Mouse (Mus musculus) erythroblast, embryonic 14.5 days (primary cell): ENCODE data around the gene Prr14l. TPM values are rescaled to one million over a fixed set of nuclear protein-coding genes. Genes with fewer than 3 reads are reported as not detected.
"Not testable (repeated sequence)": the region's sequence is repeated elsewhere in the genome, so short reads cannot be mapped to it uniquely, and the experiment has no call there.

ENCODE experiments used
- H3K27me3 ChIP-seq: 2 replicates; pipeline ENCODE4 v1.6.1; 2012; ENCODE audit warnings: inconsistent platforms; ENCODE audit not compliant: control insufficient read depth
- H3K36me3 ChIP-seq: 2 replicates; pipeline ENCODE4 v1.6.1; 2012; ENCODE audit warnings: mild to moderate bottlenecking, inconsistent platforms; ENCODE audit not compliant: control insufficient read depth
- H3K4me1 ChIP-seq: 2 replicates; pipeline ENCODE4 v1.6.1; 2012; ENCODE audit warnings: inconsistent platforms; ENCODE audit not compliant: control insufficient read depth
- H3K4me3 ChIP-seq: replicated peaks from 2 replicates; pipeline ENCODE3; 2012; ENCODE audit warnings: moderate library complexity, mild to moderate bottlenecking, inconsistent platforms
- H3K9me3 ChIP-seq: 2 replicates; pipeline ENCODE4 v1.6.1; 2012; ENCODE audit warnings: low read length, inconsistent platforms, mixed read lengths; ENCODE audit not compliant: control insufficient read depth
- GATA1 ChIP-seq: IDR thresholded peaks from 2 replicates; pipeline ENCODE4 v1.6.1; 2012; ENCODE audit warnings: low read length, inconsistent platforms, mixed read lengths
- TAL1 ChIP-seq: IDR thresholded peaks from 3 replicates; pipeline ENCODE4 v1.6.1; 2012; ENCODE audit warnings: low read length, inconsistent platforms, mixed read lengths
- polyA plus RNA-seq: library from polyadenylated mRNA; stranded (reverse); fragments of >175 nt; gene quantifications from 2 replicates; pipeline ENCODE4 v1.2.3, GENCODE M21; 2012

Gene Prr14l
- polyA plus RNA-seq, 1 experiment = 0.75 TPM

GRCm38 (mm10) chr5:32767004-32767403 is 87.1 kb downstream of the Prr14l start:
- H3K27me3 ChIP-seq = no peaks in the 10 kb centered on the region
- TF ChIP-seq TAL1 (no peak), GATA1 (no peak)
- peaks cover 12% of the 10 kb centered on the region for H3K36me3 ChIP-seq
- H3K9me3 ChIP-seq = no peaks in the 10 kb centered on the region
- no peak overlapping the region for H3K4me3 ChIP-seq
- H3K4me1 ChIP-seq = no peaks in the 10 kb centered on the region; the same call in 1 of the 2 replicates

GRCm38 (mm10) chr5:32761566-32762140 is 92.4 kb downstream of the Prr14l start:
- H3K4me3 ChIP-seq = no peak overlapping the region
- no peaks in the 10 kb centered on the region for H3K27me3 ChIP-seq
- H3K9me3 ChIP-seq = no peaks in the 10 kb centered on the region
- peaks cover 10% of the 10 kb centered on the region for H3K36me3 ChIP-seq
- TF ChIP-seq GATA1 (no peak), TAL1 (no peak)
- no peaks in the 10 kb centered on the region for H3K4me1 ChIP-seq

DNA sequence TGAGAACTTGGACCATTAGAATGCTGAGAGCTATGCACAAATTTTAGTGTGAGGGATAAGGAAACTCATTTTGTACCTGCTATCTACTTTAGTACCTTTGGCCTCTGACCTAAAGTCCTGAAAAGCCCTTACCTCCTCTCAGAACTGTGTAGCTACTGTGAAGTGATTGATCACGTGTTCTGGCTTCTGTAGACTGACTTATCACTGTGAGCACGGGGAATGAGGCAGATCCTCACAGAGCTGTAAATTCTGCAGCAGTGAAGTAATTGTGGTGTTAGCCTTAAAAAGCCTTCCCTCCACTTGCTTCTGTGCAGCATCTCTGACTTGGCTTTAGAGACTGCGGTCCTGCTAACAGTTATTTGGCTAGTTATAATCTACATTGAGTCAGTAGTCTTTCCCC is 93.3 kb downstream of the Prr14l start:
- Histone ChIP-seq H3K4me1 (no peaks in the 10 kb centered on the region), H3K36me3 (peaks cover 10% of the 10 kb centered on the region)
- TF ChIP-seq GATA1 (no peak), TAL1 (no peak)

GRCm38 (mm10) chr5:32760352-32760751 is 93.7 kb downstream of the Prr14l start:
- not testable (repeated sequence) for H3K4me1 ChIP-seq, H3K4me3 ChIP-seq, H3K36me3 ChIP-seq, H3K9me3 ChIP-seq, H3K27me3 ChIP-seq

More for the DNA sequence above, 93.3 kb downstream of the Prr14l start:
- H3K4me3 ChIP-seq = no peak overlapping the region
- no peaks in the 10 kb centered on the region for H3K9me3 ChIP-seq
- H3K27me3 ChIP-seq = no peaks in the 10 kb centered on the region

DNA sequence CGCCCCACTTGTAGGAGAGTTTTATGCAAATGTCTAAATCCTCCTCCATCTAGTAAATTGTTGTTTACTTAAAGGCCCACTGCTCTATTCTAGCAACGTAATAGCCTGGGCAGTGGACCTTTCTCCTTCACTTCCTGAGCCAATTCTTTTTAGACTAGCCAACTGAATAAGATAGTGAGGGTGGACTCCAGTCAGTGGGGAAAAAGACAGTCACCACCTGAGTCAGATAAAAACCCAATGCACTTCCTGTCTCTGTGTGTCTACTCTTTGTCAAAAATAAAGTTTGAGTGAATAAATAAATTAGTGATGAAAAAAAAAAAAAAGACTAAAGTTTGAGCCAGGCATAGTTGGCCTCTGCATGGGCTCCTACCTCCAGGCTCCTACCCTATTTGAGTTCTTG is 94.4 kb downstream of the Prr14l start:
- no peak for TF ChIP-seq TAL1
- TF ChIP-seq GATA1 = no peak
- Histone ChIP-seq H3K9me3 (no peaks in the 10 kb centered on the region), H3K4me3 (no peak overlapping the region), H3K27me3 (no peaks in the 10 kb centered on the region), H3K4me1 (no peaks in the 10 kb centered on the region), H3K36me3 (peaks cover 10% of the 10 kb centered on the region)

DNA sequence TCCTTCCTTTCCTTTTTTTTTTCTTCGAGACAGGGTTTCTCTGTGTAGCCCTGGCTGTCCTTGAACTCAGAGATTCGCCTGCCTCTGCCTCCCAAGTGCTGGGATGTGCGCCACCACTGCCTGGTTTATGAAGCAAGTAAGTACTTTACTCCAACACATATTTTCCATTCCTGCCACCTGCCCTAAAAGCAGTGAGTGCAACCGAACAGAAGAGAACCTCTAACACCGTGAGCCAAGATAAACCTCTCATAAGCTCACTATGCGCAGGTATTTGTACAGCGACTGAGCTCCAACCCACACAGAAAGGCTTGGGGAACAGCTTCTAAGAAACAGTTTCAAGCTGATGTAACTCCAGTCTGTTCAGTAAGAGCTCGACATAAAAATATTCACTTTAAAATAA is 97.9 kb downstream of the Prr14l start:
- TF ChIP-seq TAL1 = no peak
- TF ChIP-seq GATA1 = no peak
- no peaks in the 10 kb centered on the region for H3K4me1 ChIP-seq
- H3K36me3 ChIP-seq = no peaks in the 10 kb centered on the region
- H3K4me3 ChIP-seq = no peak overlapping the region
- no peaks in the 10 kb centered on the region for H3K9me3 ChIP-seq
- no peaks in the 10 kb centered on the region for H3K27me3 ChIP-seq

DNA sequence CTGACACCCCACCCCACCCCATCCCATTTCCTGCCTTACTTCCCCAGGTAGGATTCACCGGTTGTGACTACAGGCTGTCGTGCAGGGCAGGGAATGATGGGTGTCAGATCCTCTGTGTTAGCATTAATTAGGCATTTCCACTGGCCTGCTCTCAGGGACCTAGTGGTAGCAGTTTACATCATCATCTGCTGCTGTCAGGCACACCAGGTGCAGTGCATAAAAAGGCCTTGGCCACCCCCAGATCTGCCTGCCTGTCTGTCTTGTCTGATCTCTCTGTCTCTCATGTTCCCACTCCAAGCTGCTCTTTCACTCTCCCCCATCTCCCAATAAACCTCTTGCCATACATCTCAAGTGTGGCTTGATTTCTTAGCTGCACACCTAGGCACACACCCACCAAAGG is 102.3 kb downstream of the Prr14l start:
- Histone ChIP-seq H3K27me3 (no peaks in the 10 kb centered on the region), H3K4me1 (peaks cover 2% of the 10 kb centered on the region; the same call in 1 of the 2 replicates), H3K36me3 (no peaks in the 10 kb centered on the region; the same call in 1 of the 2 replicates), H3K9me3 (no peaks in the 10 kb centered on the region), H3K4me3 (no peak overlapping the region)
- no peak for TF ChIP-seq GATA1
- TF ChIP-seq TAL1 = no peak

DNA sequence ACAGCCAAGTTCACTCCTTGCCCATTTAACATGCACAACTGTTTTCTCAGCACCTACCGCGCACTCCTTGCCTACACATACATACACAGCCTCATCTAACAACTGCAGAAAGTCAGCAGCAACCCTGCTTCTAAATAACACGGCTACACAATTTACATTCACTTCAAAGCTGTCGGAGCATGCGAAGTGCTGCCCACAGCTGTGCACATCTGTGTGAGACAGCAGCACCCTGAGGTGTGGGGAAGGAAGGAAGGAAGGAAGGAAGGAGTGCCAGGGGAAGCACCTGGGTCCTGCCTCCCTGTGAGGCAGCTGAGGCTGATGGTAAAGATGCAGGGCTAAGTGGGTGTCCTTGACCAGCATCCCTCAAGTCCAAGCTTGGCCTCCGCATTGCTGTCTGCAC is 105.1 kb downstream of the Prr14l start:
- H3K36me3 ChIP-seq = no peaks in the 10 kb centered on the region; the same call in 1 of the 2 replicates
- no peak overlapping the region for H3K4me3 ChIP-seq
- H3K4me1 ChIP-seq = peaks cover 2% of the 10 kb centered on the region
- H3K27me3 ChIP-seq = no peaks in the 10 kb centered on the region
- TF ChIP-seq TAL1 (no peak), GATA1 (no peak)
- no peaks in the 10 kb centered on the region for H3K9me3 ChIP-seq

- H3K9me3 ChIP-seq = no peaks in the 10 kb centered on the region
- no peak overlapping the region for H3K4me3 ChIP-seq
- no peak for TF ChIP-seq GATA1
- peaks cover 2% of the 10 kb centered on the region for H3K4me1 ChIP-seq
- no peaks in the 10 kb centered on the region for H3K27me3 ChIP-seq
- no peaks in the 10 kb centered on the region; the same call in 1 of the 2 replicates for H3K36me3 ChIP-seq
These were observed 106.2 kb downstream of the Prr14l start for GRCm38 (mm10) chr5:32747650-32748375.
